Mouse (Mus musculus) liver, postnatal 0 days (tissue): Measurements from ENCODE around the gene Pax4.

Source experiments
- CTCF ChIP-seq: sonication (generic); IDR thresholded peaks from 2 replicates; pipeline ENCODE4 v1.5.1; 2016; ENCODE audit warnings: antibody characterized with exemption, low read depth
- EP300 ChIP-seq: IDR thresholded peaks from 2 replicates; pipeline ENCODE4 v1.6.1; 2016; ENCODE audit warnings: antibody characterized with exemption, low read depth, mild to moderate bottlenecking

DNA sequence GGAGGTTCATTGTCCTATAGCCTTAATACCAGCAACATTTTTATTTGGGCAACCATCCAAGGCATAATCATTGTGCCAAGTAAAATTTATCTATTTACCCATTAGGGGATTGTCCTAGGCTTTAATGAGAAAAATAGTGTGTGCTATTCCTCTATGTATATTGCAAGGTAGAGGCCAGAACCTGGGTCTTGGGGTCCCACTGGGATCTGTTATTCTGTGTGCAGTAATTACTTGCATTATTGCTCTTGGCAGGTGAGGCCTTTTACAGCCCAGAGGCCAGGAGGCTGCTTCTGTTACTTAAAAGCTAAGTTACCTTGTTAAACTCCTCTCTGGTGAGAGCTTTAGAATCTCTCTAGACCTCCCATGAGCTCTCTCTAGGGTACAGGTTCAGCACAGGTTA, 42.0 kb upstream of the Pax4 start:
- TF ChIP-seq CTCF (no peak), EP300 (no peak)
